Mouse (Mus musculus): Measurements from ENCODE around the gene Lpcat1.

The Lpcat1 gene

GRCm38 (mm10) chr13:73477841-73478240 is 10.8 kb downstream of the Lpcat1 start:
- DNase-seq, result no peak

GRCm38 (mm10) chr13:73482476-73482875 is 15.5 kb downstream of the Lpcat1 start:
- no peak for DNase-seq

- no peak for DNase-seq
Measured at GRCm38 (mm10) chr13:73483331-73483730, 16.3 kb downstream of the Lpcat1 start.

GRCm38 (mm10) chr13:73484171-73484570 is 17.2 kb downstream of the Lpcat1 start:
- no peak for DNase-seq

- no peak for DNase-seq
Measured at GRCm38 (mm10) chr13:73488105-73488504, 21.1 kb downstream of the Lpcat1 start.

- DNase-seq, result no peak
Measured at GRCm38 (mm10) chr13:73488707-73489106, 21.7 kb downstream of the Lpcat1 start.

- no peak for DNase-seq
Measured at GRCm38 (mm10) chr13:73489986-73490385, 23.0 kb downstream of the Lpcat1 start.

- no peak for DNase-seq
Measured at GRCm38 (mm10) chr13:73490564-73491170, 23.7 kb downstream of the Lpcat1 start.

- DNase-seq, result no peak
Measured at GRCm38 (mm10) chr13:73493183-73493582, 26.2 kb downstream of the Lpcat1 start.

- no peak for DNase-seq
Measured at GRCm38 (mm10) chr13:73494528-73494927, 27.5 kb downstream of the Lpcat1 start.

- no peak for DNase-seq
Measured at GRCm38 (mm10) chr13:73496137-73496536, 29.1 kb downstream of the Lpcat1 start.

- DNase-seq, result peak; percentile 28 to 46
Measured at GRCm38 (mm10) chr13:73499893-73500604, 33.1 kb downstream of the Lpcat1 start.

GRCm38 (mm10) chr13:73502719-73503118 is 35.7 kb downstream of the Lpcat1 start:
- DNase-seq, result peak in 1 of 2 experiments; percentile 18

GRCm38 (mm10) chr13:73505686-73506467 is 38.9 kb downstream of the Lpcat1 start:
- peak; percentile 73 to 92 for DNase-seq

- peak; percentile 43 to 67 for DNase-seq
Measured at GRCm38 (mm10) chr13:73508817-73509550, 42.0 kb downstream of the Lpcat1 start.

GRCm38 (mm10) chr13:73509869-73510268 is 42.9 kb downstream of the Lpcat1 start:
- DNase-seq, result no peak

- peak; percentile 71 to 87 for DNase-seq
Measured at GRCm38 (mm10) chr13:73512776-73513673, 46.0 kb downstream of the Lpcat1 start.

GRCm38 (mm10) chr13:73516886-73517285 is 49.9 kb downstream of the Lpcat1 start:
- no peak for DNase-seq

- no peak for DNase-seq
Measured at GRCm38 (mm10) chr13:73533716-73534115, 66.7 kb downstream of the Lpcat1 start.

GRCm38 (mm10) chr13:73535287-73535686 is 68.3 kb downstream of the Lpcat1 start:
- no peak for DNase-seq

GRCm38 (mm10) chr13:73536403-73536821 is 69.4 kb downstream of the Lpcat1 start, which contains the start of gene Slc6a3:
Slc6a3 (plus strand) TSS chr13:73536747.
- DNase-seq, result peak; percentile 55 to 75

- DNase-seq, result no peak
Measured at GRCm38 (mm10) chr13:73536824-73537223, 69.8 kb downstream of the Lpcat1 start.

Measured in kidney, postnatal 25 days (tissue).